Mouse (Mus musculus) embryonic stem cell, embryonic (primary cell): ENCODE results near the gene Tmem229a.

ENCODE experiments used
- CTCF ChIA-PET, 4 experiments: fragments of 300-600 bp in 2 of 4; fragments of 350-600 bp in 2 of 4; sonication (Branson Sonifier 250); formaldehyde crosslinking; loops; one replicate each; lab custom pipeline; 2022; ENCODE audit warnings: inconsistent platforms in 2 of 4; lab: Charles Lee
- POLR2A ChIA-PET, 4 experiments: fragments of 300-600 bp in 2 of 4; fragments of 350-600 bp in 2 of 4; sonication (Branson Sonifier 250); formaldehyde crosslinking; loops; one replicate each; lab custom pipeline; 2022; ENCODE audit warnings: antibody characterized with exemption in 4 of 4, inconsistent platforms in 1 of 4; lab: Charles Lee

Tmem229a gene

GRCm38 (mm10) chr6:24905101-24905500 is 51.0 kb downstream of the Tmem229a start:
- ChIA-PET CTCF (no interaction called here), POLR2A (interaction anchor here in 1 of 4 experiments (0.9 kb wide), 1 partner anchor 57 kb away, joined by 3 read pairs; no protein-coding TSS in a partner anchor)
